Mouse (Mus musculus) spleen, adult 2 months (tissue): ENCODE measurements around the gene Tmem43.

Experiments
- CTCF ChIP-seq: fragments of 200-500 bp; IDR thresholded peaks from 2 replicates; pipeline ENCODE4 v1.5.1; 2011; ENCODE audit warnings: mild to moderate bottlenecking, inconsistent platforms; ENCODE audit not compliant: insufficient read depth, insufficient read length, insufficient replicate concordance; ENCODE audit errors: extremely low read depth
- POLR2A ChIP-seq: fragments of 200-500 bp; IDR thresholded peaks from 2 replicates; pipeline ENCODE4 v1.6.1; 2011; ENCODE audit warnings: low read depth, low read length, inconsistent platforms

GRCm38 (mm10) chr6:91494526-91494925 is 21.0 kb downstream of the Tmem43 start:
- TF ChIP-seq POLR2A (no peak), CTCF (no peak)
